Mouse (Mus musculus) fat pad, adult 2 months (tissue): ENCODE measurements around the gene Hivep3.

Experiments used
- DNase-seq: peaks from one replicate; pipeline ENCODE4 v3.0.0-alpha.2; 2011; ENCODE audit warnings: low read depth, low spot score; ENCODE audit errors: extremely low read depth

Gene Hivep3

GRCm38 (mm10) chr4:119865827-119866455 lies 132.4 kb downstream of the Hivep3 start:
- DNase-seq, result no peak

- DNase-seq, result no peak
Observed at GRCm38 (mm10) chr4:119867132-119867531, 133.5 kb downstream of the Hivep3 start.

- DNase-seq, result no peak
Observed at GRCm38 (mm10) chr4:119870411-119870810, 136.8 kb downstream of the Hivep3 start.

- no peak for DNase-seq
Observed at GRCm38 (mm10) chr4:119871441-119871840, 137.9 kb downstream of the Hivep3 start.

GRCm38 (mm10) chr4:119871861-119872582 lies 138.4 kb downstream of the Hivep3 start:
- DNase-seq, result no peak

GRCm38 (mm10) chr4:119873935-119874334 lies 140.4 kb downstream of the Hivep3 start:
- DNase-seq, result no peak

- no peak for DNase-seq
Observed at GRCm38 (mm10) chr4:119875592-119875991, 142.0 kb downstream of the Hivep3 start.

GRCm38 (mm10) chr4:119876535-119877160 lies 143.1 kb downstream of the Hivep3 start:
- no peak for DNase-seq

- DNase-seq, result no peak
Observed at GRCm38 (mm10) chr4:119878218-119878617, 144.6 kb downstream of the Hivep3 start.

- DNase-seq, result no peak
Observed at GRCm38 (mm10) chr4:119879671-119880070, 146.1 kb downstream of the Hivep3 start.

GRCm38 (mm10) chr4:119880270-119880669 lies 146.7 kb downstream of the Hivep3 start:
- DNase-seq, result no peak

GRCm38 (mm10) chr4:119881292-119881691 lies 147.7 kb downstream of the Hivep3 start:
- DNase-seq, result no peak

GRCm38 (mm10) chr4:119882401-119882800 lies 148.8 kb downstream of the Hivep3 start:
- peak; percentile 57 for DNase-seq

- DNase-seq, result no peak
Observed at GRCm38 (mm10) chr4:119882814-119883213, 149.2 kb downstream of the Hivep3 start.

- no peak for DNase-seq
Observed at GRCm38 (mm10) chr4:119886621-119887020, 153.0 kb downstream of the Hivep3 start.

GRCm38 (mm10) chr4:119887523-119888177 lies 154.1 kb downstream of the Hivep3 start:
- DNase-seq, result no peak

GRCm38 (mm10) chr4:119889760-119890159 lies 156.2 kb downstream of the Hivep3 start:
- DNase-seq, result no peak

- DNase-seq, result no peak
Observed at GRCm38 (mm10) chr4:119893255-119893779, 159.7 kb downstream of the Hivep3 start.

GRCm38 (mm10) chr4:119894797-119895458 lies 161.3 kb downstream of the Hivep3 start:
- no peak for DNase-seq

- no peak for DNase-seq
Observed at GRCm38 (mm10) chr4:119895504-119895903, 161.9 kb downstream of the Hivep3 start.

GRCm38 (mm10) chr4:119896572-119896971 lies 163.0 kb downstream of the Hivep3 start:
- no peak for DNase-seq
